Mouse (Mus musculus): ENCODE data around the gene Armh3. TPM values are rescaled to one million over a fixed set of nuclear protein-coding genes. Genes with fewer than 3 reads are reported as not detected.

The Armh3 gene
- total and polyA plus RNA-seq, 3 experiments, result 1.1 to 4.9 (median 1.9) TPM

GRCm38 (mm10) chr19:45926342-45926741, 71.9 kb downstream of the Armh3 start:
- in situ Hi-C loops (cut with MboI; ENCODE audit: low pct_ligation_motif_present, low pct_unique_long_range_greater_than_20kb, low sequenced_read_pairs), result no loop called here
- TF ChIP-seq ZMIZ1 (IDR thresholded peaks at IDR 0.05; ENCODE audit: low read depth, low read length) (no peak), CHD2 (IDR thresholded peaks at IDR 0.05; ENCODE audit: low read length) (no peak), RCOR1 (conservative IDR thresholded peaks at IDR 0.05; ENCODE audit: low read depth, low read length) (no peak), JUN (IDR thresholded peaks at IDR 0.05; ENCODE audit: insufficient read depth, low read depth, low read length) (no peak), PAX5 (IDR thresholded peaks at IDR 0.05; ENCODE audit: low read length) (no peak), UBTF (IDR thresholded peaks at IDR 0.05; ENCODE audit: low read depth, low read length) (no peak), USF1 (IDR thresholded peaks at IDR 0.05; ENCODE audit: low read depth, low read length) (no peak), SMC3 (IDR thresholded peaks at IDR 0.05; ENCODE audit: low read depth, low read length) (no peak), KAT2A (IDR thresholded peaks at IDR 0.05; ENCODE audit: insufficient replicate concordance, low read length) (no peak)
- H3K27me3 ChIP-seq (replicated peaks), result no peaks in the 10 kb centered on the region
- H3K9ac ChIP-seq (ENCODE audit: insufficient read depth, low read depth), result no peak overlapping the region
- dilution Hi-C loops (cut with MboI; ENCODE audit: extremely low pct_ligation_motif_present, extremely low pct_unique_long_range_greater_than_20kb, low sequenced_read_pairs), result no loop called here
- H3K4me1 ChIP-seq (ENCODE audit: control insufficient read depth in 1 of 2, insufficient read depth in 2 of 2), result no peaks in the 10 kb centered on the region
- no peak overlapping the region for H3K4me3 ChIP-seq (replicated peaks in 1 of 3; ENCODE audit: low read depth in 2 of 3, low read length in 2 of 3, poor library complexity in 1 of 3)
- H3K79me2 ChIP-seq (replicated peaks; ENCODE audit: control insufficient read depth, extremely low read depth, insufficient read depth, poor library complexity, severe bottlenecking), result no peaks in the 10 kb centered on the region
- no peak overlapping the region for H3K4me2 ChIP-seq (ENCODE audit: insufficient read depth, low read depth, poor library complexity, severe bottlenecking)
- H3K27ac ChIP-seq (ENCODE audit: insufficient read depth, low read depth), result no peak overlapping the region
- DNase-seq (ENCODE audit: extremely low read depth), result no peak
- peaks cover 0 to 6% of the 10 kb centered on the region in 2 experiments for H3K36me3 ChIP-seq (replicated peaks in 1 of 2; ENCODE audit: control insufficient read depth in 1 of 2, insufficient read depth in 1 of 2, low read length in 1 of 2)
- no peaks in the 10 kb centered on the region for H3K9me3 ChIP-seq (replicated peaks; ENCODE audit: low read length)

DNA sequence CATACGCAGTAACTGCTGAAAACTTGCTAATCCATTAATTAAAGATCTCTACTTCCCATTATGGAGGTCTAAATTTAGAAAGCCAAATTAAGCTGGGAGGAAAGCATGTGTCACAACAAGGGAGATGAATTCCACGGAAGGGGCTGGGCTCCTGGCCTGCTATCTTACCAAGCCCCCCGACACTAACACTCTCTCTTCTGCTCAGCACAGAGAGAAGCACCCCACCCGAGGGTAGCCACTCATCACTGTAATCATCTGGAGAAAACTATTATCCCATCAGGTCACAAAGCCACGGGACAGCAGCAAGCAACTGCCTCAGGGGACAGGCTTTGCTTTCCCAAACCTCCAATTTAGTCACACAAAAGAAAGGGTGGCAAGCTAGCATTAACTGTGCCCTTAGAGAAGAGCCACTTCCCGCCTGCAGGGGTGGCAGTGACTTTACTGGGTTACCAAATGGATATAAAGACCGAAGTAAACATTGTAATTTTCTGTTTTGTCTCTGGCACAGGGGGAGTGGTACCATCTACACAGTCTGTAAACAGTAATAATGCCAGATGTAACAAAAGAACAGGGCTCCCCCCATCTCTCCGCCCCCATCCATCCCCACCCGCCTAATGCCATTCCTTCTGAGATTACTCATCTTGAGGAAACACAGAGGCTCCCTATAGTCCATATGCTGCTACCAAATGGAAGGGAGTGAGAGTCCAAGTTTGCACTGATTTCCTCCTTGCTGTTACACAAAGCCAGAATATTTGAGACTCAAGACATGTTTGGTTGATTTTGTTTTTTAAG, 77.8 kb downstream of the Armh3 start:
- in situ Hi-C loops (cut with MboI; ENCODE audit: low pct_ligation_motif_present, low pct_unique_long_range_greater_than_20kb, low sequenced_read_pairs), result no loop called here
- H3K4me2 ChIP-seq (ENCODE audit: insufficient read depth, low read depth, poor library complexity, severe bottlenecking), result no peak overlapping the region
- no peak for TF ChIP-seq BHLHE40 (IDR thresholded peaks at IDR 0.05; ENCODE audit: low read depth, low read length)
- no peak for TF ChIP-seq SIN3A (IDR thresholded peaks at IDR 0.05; ENCODE audit: low read length)
- no peak for TF ChIP-seq ZMIZ1 (IDR thresholded peaks at IDR 0.05; ENCODE audit: low read depth, low read length)
- no peak for TF ChIP-seq KAT2A (IDR thresholded peaks at IDR 0.05; ENCODE audit: insufficient replicate concordance, low read length)
- TF ChIP-seq JUND (conservative IDR thresholded peaks at IDR 0.05; ENCODE audit: low read depth, low read length), result no peak
- TF ChIP-seq CHD1 (IDR thresholded peaks at IDR 0.05; ENCODE audit: low read depth, low read length), result no peak
- TF ChIP-seq NRF1 (IDR thresholded peaks at IDR 0.05; ENCODE audit: low read depth, low read length), result no peak
- TF ChIP-seq TBP (conservative IDR thresholded peaks at IDR 0.05; ENCODE audit: low read depth, low read length), result no peak
- TF ChIP-seq ZNF384 (IDR thresholded peaks at IDR 0.05; ENCODE audit: low read depth, low read length), result no peak
- no peak for TF ChIP-seq ETS1 (conservative IDR thresholded peaks at IDR 0.05; ENCODE audit: low read depth, low read length)

More for the DNA sequence above, 77.8 kb downstream of the Armh3 start:
- Histone ChIP-seq H3K27ac (ENCODE audit: insufficient read depth, low read depth) (no peak overlapping the region), H3K9ac (ENCODE audit: insufficient read depth, low read depth) (no peak overlapping the region), H3K4me3 (replicated peaks in 1 of 3; ENCODE audit: low read depth in 2 of 3, low read length in 2 of 3, poor library complexity in 1 of 3) (no peak overlapping the region), H3K27me3 (replicated peaks) (no peaks in the 10 kb centered on the region), H3K9me3 (replicated peaks; ENCODE audit: low read length) (no peaks in the 10 kb centered on the region), H3K79me2 (replicated peaks; ENCODE audit: control insufficient read depth, extremely low read depth, insufficient read depth, poor library complexity, severe bottlenecking) (no peaks in the 10 kb centered on the region), H3K4me1 (ENCODE audit: control insufficient read depth in 1 of 2, insufficient read depth in 2 of 2) (no peaks in the 10 kb centered on the region), H3K36me3 (replicated peaks in 1 of 2; ENCODE audit: control insufficient read depth in 1 of 2, insufficient read depth in 1 of 2, low read length in 1 of 2) (peaks cover 0 to 7% of the 10 kb centered on the region in 2 experiments)
- DNase-seq (ENCODE audit: extremely low read depth), result no peak
- dilution Hi-C loops (cut with MboI; ENCODE audit: extremely low pct_ligation_motif_present, extremely low pct_unique_long_range_greater_than_20kb, low sequenced_read_pairs), result no loop called here

Data from CH12.LX (cell line).